Mouse (Mus musculus) lung, adult 2 months (tissue): ENCODE measurements at regions not wholly inside any gene's neighbourhood (a gene's known extent, or its start where the extent isn't known, plus 50 kb on each side); places are given as distances from the start of the nearest gene placed in this dataset.

Source experiments
- DNase-seq: peaks from one replicate; pipeline ENCODE4 v3.0.0; 2022
- H3K4me1 ChIP-seq: fragments of 200-500 bp; 2 replicates; pipeline ENCODE4 v1.6.1; 2011; ENCODE audit warnings: low read length; ENCODE audit not compliant: control insufficient read depth, insufficient read depth
- H3K4me3 ChIP-seq: fragments of 200-500 bp; replicated peaks from 2 replicates; pipeline ENCODE3; 2011; ENCODE audit warnings: low read depth, mild to moderate bottlenecking, control low read depth, low read length; ENCODE audit errors: extremely low read depth
- CTCF ChIP-seq: fragments of 200-500 bp; IDR thresholded peaks from 2 replicates; pipeline ENCODE4 v1.5.1; 2011; ENCODE audit warnings: mild to moderate bottlenecking, low read length, control low read depth; ENCODE audit not compliant: insufficient read depth
- POLR2A ChIP-seq: fragments of 200-500 bp; IDR thresholded peaks from 2 replicates; pipeline ENCODE4 v1.6.1; 2011; ENCODE audit warnings: low read depth, mild to moderate bottlenecking, control low read depth, low read length, borderline replicate concordance; ENCODE audit errors: extremely low read depth
- WGBS: fragments of 180-500 bp; shearing (Covaris S2); methylation state at CpG from one replicate; pipeline ENCODE4 v1.1.7; 2018; 5-methylcytosine and 5-hydroxymethylcytosine counted together

- Histone ChIP-seq H3K4me3 (no peak overlapping the region), H3K4me1 (no peaks in the 10 kb centered on the region)
- WGBS: 86% methylated on average over 2 of the region's 2 CpGs
- no peak for DNase-seq
- TF ChIP-seq CTCF (no peak), POLR2A (no peak)
Observed at GRCm38 (mm10) chr3:21974766-21975165, 101.7 kb upstream of the Tbl1xr1 start.

- no peak overlapping the region for H3K4me3 ChIP-seq
- DNase-seq: no peak
- WGBS: 90% methylated on average over 1 of the region's 1 CpGs
- no peaks in the 10 kb centered on the region for H3K4me1 ChIP-seq
- TF ChIP-seq POLR2A (no peak), CTCF (no peak)
Observed at GRCm38 (mm10) chr3:21977775-21978174, 98.7 kb upstream of the Tbl1xr1 start.

GRCm38 (mm10) chr3:21982991-21983390 is 93.5 kb upstream of the Tbl1xr1 start:
- DNase-seq: no peak
- no peak overlapping the region for H3K4me3 ChIP-seq
- 87% methylated on average over 8 of the region's 8 CpGs for WGBS
- TF ChIP-seq CTCF (no peak), POLR2A (no peak)
- H3K4me1 ChIP-seq: peaks cover 9% of the 10 kb centered on the region

- DNase-seq: no peak
- WGBS: 50% methylated on average over 2 of the region's 2 CpGs
- TF ChIP-seq CTCF (no peak), POLR2A (no peak)
- Histone ChIP-seq H3K4me1 (peaks cover 9% of the 10 kb centered on the region), H3K4me3 (no peak overlapping the region)
Observed at GRCm38 (mm10) chr3:21983993-21984725, 92.3 kb upstream of the Tbl1xr1 start.

- Histone ChIP-seq H3K4me1 (peaks cover 9% of the 10 kb centered on the region), H3K4me3 (no peak overlapping the region)
- WGBS: 55% methylated on average over 2 of the region's 2 CpGs
- DNase-seq: no peak
- TF ChIP-seq POLR2A (no peak), CTCF (no peak)
Observed at GRCm38 (mm10) chr3:21984807-21985206, 91.6 kb upstream of the Tbl1xr1 start.

- TF ChIP-seq CTCF (no peak), POLR2A (no peak)
- DNase-seq: no peak
- Histone ChIP-seq H3K4me3 (no peak overlapping the region), H3K4me1 (peaks cover 9% of the 10 kb centered on the region)
- WGBS: 34% methylated on average over 5 of the region's 5 CpGs
Observed at GRCm38 (mm10) chr3:21986164-21986892, 90.1 kb upstream of the Tbl1xr1 start.

- Histone ChIP-seq H3K4me3 (no peak overlapping the region), H3K4me1 (peaks cover 9% of the 10 kb centered on the region)
- WGBS: 46% methylated on average over 2 of the region's 2 CpGs
- no peak for DNase-seq
- no peak for TF ChIP-seq CTCF
- no peak for TF ChIP-seq POLR2A
Observed at GRCm38 (mm10) chr3:21986893-21987250, 89.6 kb upstream of the Tbl1xr1 start.

- 83% methylated on average over 5 of the region's 5 CpGs for WGBS
- TF ChIP-seq CTCF: no peak
- no peak for TF ChIP-seq POLR2A
- Histone ChIP-seq H3K4me3 (no peak overlapping the region), H3K4me1 (peaks cover 9% of the 10 kb centered on the region)
- no peak for DNase-seq
Observed at GRCm38 (mm10) chr3:21987455-21988009, 88.9 kb upstream of the Tbl1xr1 start.

- TF ChIP-seq CTCF (no peak), POLR2A (no peak)
- WGBS: 73% methylated on average over 8 of the region's 8 CpGs
- peaks cover 9% of the 10 kb centered on the region for H3K4me1 ChIP-seq
- no peak overlapping the region for H3K4me3 ChIP-seq
- no peak for DNase-seq
Observed at GRCm38 (mm10) chr3:21988010-21988531, 88.4 kb upstream of the Tbl1xr1 start.
